Mouse (Mus musculus) ES-E14 (cell line): Measurements from ENCODE around the gene Ifitm6.

Experiments used
- CHD2 ChIP-seq: IDR thresholded peaks from 2 replicates; pipeline ENCODE4 v1.6.1; 2014; ENCODE audit warnings: mild to moderate bottlenecking, low read depth, low read length, inconsistent platforms
- HCFC1 ChIP-seq: IDR thresholded peaks from 2 replicates; pipeline ENCODE4 v1.6.1; 2012; ENCODE audit warnings: low read length, inconsistent platforms, borderline replicate concordance; ENCODE audit not compliant: insufficient read depth
- MAFK ChIP-seq: IDR thresholded peaks from 2 replicates; pipeline ENCODE4 v1.6.1; 2014; ENCODE audit warnings: mild to moderate bottlenecking, low read depth, low read length, inconsistent platforms; ENCODE audit not compliant: insufficient read depth
- ZNF384 ChIP-seq: IDR thresholded peaks from 2 replicates; pipeline ENCODE4 v1.6.1; 2012; ENCODE audit warnings: low read depth, low read length, inconsistent platforms

GRCm38 (mm10) chr7:141008312-141008761 is 9.4 kb downstream of the Ifitm6 start:
- TF ChIP-seq MAFK (no peak), HCFC1 (no peak), ZNF384 (peak; percentile 72), CHD2 (no peak)
